Mouse (Mus musculus) lung, embryonic 14.5 days (tissue): ENCODE measurements around the gene Wnt7a. TPM values are rescaled to one million over a fixed set of nuclear protein-coding genes. Genes with fewer than 3 reads are reported as not detected.

Experiments used
- ATAC-seq: fragments of 200-750 bp; cut with Nextera tagmentation; 2 replicates; pipeline ENCODE4 v1.8.0; 2017; ENCODE audit warnings: mild to moderate bottlenecking, moderate TSS enrichment, moderate library complexity; ENCODE audit not compliant: insufficient read depth
- DNase-seq: peaks from one replicate; pipeline ENCODE4 v3.0.0-alpha.2; 2015
- H3K27ac ChIP-seq: fragments of 300-500 bp; sonication (generic); 2 replicates; pipeline ENCODE4 v1.5.1; 2014; ENCODE audit warnings: low read depth, mild to moderate bottlenecking, moderate library complexity
- H3K27me3 ChIP-seq: fragments of 300-500 bp; sonication (generic); 2 replicates; pipeline ENCODE4 v1.6.1; 2014; ENCODE audit warnings: low read length, control low read depth; ENCODE audit not compliant: insufficient read depth
- H3K36me3 ChIP-seq: fragments of 300-500 bp; sonication (generic); 2 replicates; pipeline ENCODE4 v1.6.1; 2014; ENCODE audit warnings: control low read depth; ENCODE audit not compliant: insufficient read depth
- H3K4me1 ChIP-seq: fragments of 300-500 bp; sonication (generic); 2 replicates; pipeline ENCODE4 v1.6.1; 2014; ENCODE audit warnings: antibody characterized with exemption, control low read depth; ENCODE audit not compliant: insufficient read depth
- H3K4me2 ChIP-seq: fragments of 300-500 bp; sonication (generic); 2 replicates; pipeline ENCODE4 v1.6.1; 2014; ENCODE audit warnings: mild to moderate bottlenecking
- H3K4me3 ChIP-seq: fragments of 300-500 bp; sonication (generic); 2 replicates; pipeline ENCODE4 v1.5.1; 2014; ENCODE audit warnings: low read depth, low read length
- H3K9ac ChIP-seq: fragments of 300-500 bp; sonication (generic); 2 replicates; pipeline ENCODE4 v1.6.1; 2014
- H3K9me3 ChIP-seq: fragments of 300-500 bp; sonication (generic); 2 replicates; pipeline ENCODE4 v1.6.1; 2016; ENCODE audit warnings: low read depth, low read length, control low read depth
- CTCF ChIP-seq: IDR thresholded peaks from 2 replicates; pipeline ENCODE4 v1.5.1; 2016; ENCODE audit warnings: antibody characterized with exemption, low read depth
- WGBS: fragments of 180-500 bp; shearing (Covaris S2); extraction: QIAGEN DNeasy Blood & Tissue Kit; methylation state at CpG from one replicate; pipeline ENCODE4 v1.1.7; 2014; 5-methylcytosine and 5-hydroxymethylcytosine counted together
- polyA plus RNA-seq: library from polyadenylated mRNA; unstranded; fragments of >200 nt; fragmentation: Nextera tagmentation; extraction: Ambion mirVana; gene quantifications from 2 replicates; pipeline ENCODE4 v1.2.1, GENCODE M21; 2014

Wnt7a gene
- polyA plus RNA-seq, 1 experiment from 2014 or later: 0.72 TPM

DNA sequence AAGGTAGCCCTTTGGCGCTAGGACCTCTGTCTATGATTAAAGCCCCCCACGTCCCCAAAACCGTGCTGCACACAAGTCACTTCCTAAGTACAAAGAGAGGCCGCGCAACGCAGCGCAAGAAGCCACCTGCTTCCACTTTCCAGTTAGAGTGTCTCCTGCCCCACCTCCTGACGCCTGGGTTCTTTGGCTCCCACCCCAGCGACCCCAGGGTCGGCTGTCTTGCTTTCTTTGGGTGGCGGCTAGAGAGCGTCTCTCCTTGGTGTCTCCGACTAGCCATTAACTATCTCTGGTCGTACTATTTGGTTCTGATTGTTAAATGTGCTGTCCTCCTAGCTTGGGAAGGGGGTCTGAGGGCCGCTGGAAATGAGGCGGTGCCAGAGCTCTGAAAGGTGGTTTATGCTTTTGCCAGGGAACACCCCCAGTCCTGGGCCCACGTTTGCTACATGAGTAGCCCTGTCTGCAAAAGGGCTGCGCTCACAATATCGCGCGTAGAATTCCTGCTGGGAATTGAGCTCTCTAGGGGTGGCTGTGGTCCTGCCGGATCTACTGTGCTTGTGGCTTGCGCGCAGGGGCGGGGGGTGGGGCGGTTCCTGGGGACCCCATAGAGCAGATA, 889 bp downstream of the Wnt7a start:
- Histone ChIP-seq H3K9ac (no peak overlapping the region), H3K27me3 (peaks cover 61% of the 10 kb centered on the region), H3K4me3 (peak overlapping the region; percentile 43), H3K4me2 (peak overlapping the region; percentile 88), H3K27ac (no peak overlapping the region), H3K36me3 (no peaks in the 10 kb centered on the region), H3K9me3 (no peaks in the 10 kb centered on the region), H3K4me1 (no peaks in the 10 kb centered on the region)
- no peak for TF ChIP-seq CTCF
- 1% methylated on average over 26 of the region's 26 CpGs for WGBS
- peak; percentile 12 for DNase-seq
- ATAC-seq: no peak

DNA sequence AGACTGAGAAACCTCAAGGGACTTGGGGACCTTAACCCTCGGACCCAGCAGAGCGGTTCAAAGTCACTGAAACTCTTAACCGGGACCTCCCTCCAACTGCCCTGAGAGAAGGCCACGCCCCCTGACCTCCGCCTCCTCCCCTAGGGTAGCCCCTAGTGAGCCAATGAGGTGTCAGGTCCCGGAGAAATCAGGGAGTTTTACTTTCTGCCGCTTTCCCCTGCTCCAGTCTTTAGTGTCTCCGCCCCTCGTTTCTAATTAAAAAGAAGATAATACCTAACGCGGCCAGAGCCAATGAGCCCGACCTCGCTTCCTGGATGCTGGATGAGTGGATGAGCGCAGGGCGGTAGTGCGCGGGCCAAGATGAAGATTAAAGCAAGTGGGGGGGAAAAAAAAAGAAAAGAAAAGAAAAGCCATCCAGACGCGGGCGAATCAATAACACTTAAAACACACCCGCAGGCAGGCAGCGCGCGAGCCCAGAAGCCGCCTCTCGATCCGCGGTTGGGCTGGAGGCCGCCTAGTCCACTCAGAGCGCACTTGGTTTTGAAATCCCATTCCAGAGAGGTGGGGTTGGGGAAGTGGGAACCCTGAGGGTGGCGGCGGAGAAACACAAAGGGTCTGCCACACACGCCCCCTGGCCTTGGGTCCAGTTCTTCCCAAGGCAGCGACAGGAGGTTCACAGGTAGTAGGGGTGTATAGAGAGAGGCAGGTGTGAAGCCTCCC, 1.6 kb downstream of the Wnt7a start:
- peaks cover 61% of the 10 kb centered on the region for H3K27me3 ChIP-seq
- peak overlapping the region; percentile 43 for H3K4me3 ChIP-seq
- H3K36me3 ChIP-seq: no peaks in the 10 kb centered on the region
- H3K9ac ChIP-seq: no peak overlapping the region
- H3K4me1 ChIP-seq: no peaks in the 10 kb centered on the region
- no peaks in the 10 kb centered on the region for H3K9me3 ChIP-seq
- H3K4me2 ChIP-seq: peak overlapping the region; percentile 88
- H3K27ac ChIP-seq: no peak overlapping the region
- ATAC-seq (no peak), DNase-seq (peak; percentile 39)
- under 1% methylated on average over 34 of the region's 34 CpGs for WGBS
- TF ChIP-seq CTCF: no peak

DNA sequence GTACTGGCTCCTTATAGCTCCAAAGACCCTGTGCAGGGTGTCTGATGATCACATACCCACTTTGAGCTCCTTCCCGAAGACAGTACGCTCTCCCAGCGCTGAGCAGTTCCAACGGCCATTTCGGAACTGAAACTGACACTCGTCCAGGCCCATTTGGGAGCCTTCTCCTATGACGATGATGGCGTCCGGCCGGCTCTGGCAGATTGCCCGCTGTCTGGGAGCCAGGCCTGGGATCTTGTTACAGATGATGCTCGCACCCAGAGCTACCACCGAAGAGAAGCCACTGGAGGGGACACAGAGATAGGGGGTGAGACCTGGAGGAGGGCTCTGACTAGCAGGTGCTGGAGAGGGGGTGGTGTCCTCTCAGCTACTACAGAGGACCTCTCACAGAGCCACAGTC, 2.5 kb downstream of the Wnt7a start:
- H3K27ac ChIP-seq: no peak overlapping the region
- no peak for TF ChIP-seq CTCF
- H3K27me3 ChIP-seq: peaks cover 60% of the 10 kb centered on the region
- peak; percentile 45 for DNase-seq
- no peaks in the 10 kb centered on the region for H3K36me3 ChIP-seq
- no peak for ATAC-seq
- H3K4me1 ChIP-seq: no peaks in the 10 kb centered on the region
- 72% methylated on average over 13 of the region's 13 CpGs for WGBS
- no peak overlapping the region for H3K4me3 ChIP-seq
- H3K9me3 ChIP-seq: no peaks in the 10 kb centered on the region
- H3K4me2 ChIP-seq: no peak overlapping the region
- H3K9ac ChIP-seq: no peak overlapping the region

GRCm38 (mm10) chr6:91401591-91401990, 9.6 kb downstream of the Wnt7a start:
- H3K9me3 ChIP-seq: no peaks in the 10 kb centered on the region
- no peaks in the 10 kb centered on the region for H3K4me1 ChIP-seq
- H3K4me2 ChIP-seq: no peak overlapping the region
- no peaks in the 10 kb centered on the region for H3K36me3 ChIP-seq
- DNase-seq (no peak), ATAC-seq (no peak)
- H3K27ac ChIP-seq: no peak overlapping the region
- WGBS: 55% methylated on average over 5 of the region's 5 CpGs
- H3K4me3 ChIP-seq: no peak overlapping the region
- no peak for TF ChIP-seq CTCF
- H3K9ac ChIP-seq: no peak overlapping the region
- no peaks in the 10 kb centered on the region for H3K27me3 ChIP-seq

- H3K4me1 ChIP-seq: no peaks in the 10 kb centered on the region
- no peak overlapping the region for H3K4me3 ChIP-seq
- 72% methylated on average over 12 of the region's 12 CpGs for WGBS
- H3K4me2 ChIP-seq: no peak overlapping the region
- no peaks in the 10 kb centered on the region for H3K36me3 ChIP-seq
- no peak for ATAC-seq
- H3K9me3 ChIP-seq: no peaks in the 10 kb centered on the region
- H3K27me3 ChIP-seq: no peaks in the 10 kb centered on the region
- no peak overlapping the region for H3K27ac ChIP-seq
- no peak for TF ChIP-seq CTCF
- no peak for DNase-seq
- H3K9ac ChIP-seq: no peak overlapping the region
These were observed 10.6 kb downstream of the Wnt7a start for GRCm38 (mm10) chr6:91400514-91400913.

GRCm38 (mm10) chr6:91392475-91393174, 18.5 kb downstream of the Wnt7a start:
- H3K4me3 ChIP-seq: no peak overlapping the region
- DNase-seq (no peak), ATAC-seq (no peak)
- H3K36me3 ChIP-seq: no peaks in the 10 kb centered on the region
- H3K4me2 ChIP-seq: no peak overlapping the region
- H3K9ac ChIP-seq: no peak overlapping the region
- no peak overlapping the region for H3K27ac ChIP-seq
- no peaks in the 10 kb centered on the region for H3K27me3 ChIP-seq
- H3K4me1 ChIP-seq: no peaks in the 10 kb centered on the region
- H3K9me3 ChIP-seq: no peaks in the 10 kb centered on the region
- 81% methylated on average over 5 of the region's 5 CpGs for WGBS
- no peak for TF ChIP-seq CTCF

DNA sequence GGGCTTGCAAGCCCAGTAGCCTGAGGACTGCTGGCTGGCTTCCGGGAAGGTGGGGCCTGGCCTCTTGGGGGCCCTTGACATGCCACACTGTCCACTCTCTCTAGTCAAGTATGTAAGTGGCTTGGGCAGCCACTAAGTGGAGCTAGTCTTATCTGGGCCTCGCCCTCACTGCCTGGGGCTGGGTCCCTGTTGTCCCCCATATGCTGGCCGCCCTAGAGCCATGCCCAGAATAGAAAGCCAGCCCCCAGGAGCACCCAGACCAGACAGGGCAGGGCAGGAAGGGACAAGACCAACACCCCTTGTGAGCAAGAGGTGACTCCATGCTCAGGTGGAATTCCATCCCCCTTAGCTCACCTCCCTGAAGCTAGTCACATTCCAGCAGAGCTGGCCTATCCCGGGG, 22.0 kb downstream of the Wnt7a start:
- H3K4me3 ChIP-seq: no peak overlapping the region
- H3K27ac ChIP-seq: peak overlapping the region; percentile 13; the same call in 1 of the 2 replicates
- H3K9me3 ChIP-seq: no peaks in the 10 kb centered on the region
- ATAC-seq: peak; percentile 81
- TF ChIP-seq CTCF: 0 out of 2 replicates have a peak, but pooled peaks have one; percentile 6
- DNase-seq: peak; percentile 31
- 42% methylated on average over 4 of the region's 4 CpGs for WGBS
- no peak overlapping the region for H3K4me2 ChIP-seq
- no peaks in the 10 kb centered on the region for H3K4me1 ChIP-seq
- no peaks in the 10 kb centered on the region for H3K36me3 ChIP-seq
- H3K9ac ChIP-seq: no peak overlapping the region
- no peaks in the 10 kb centered on the region for H3K27me3 ChIP-seq
